ENCODE assay signal across 8 mouse cellular contexts in the genomic region with DNA sequence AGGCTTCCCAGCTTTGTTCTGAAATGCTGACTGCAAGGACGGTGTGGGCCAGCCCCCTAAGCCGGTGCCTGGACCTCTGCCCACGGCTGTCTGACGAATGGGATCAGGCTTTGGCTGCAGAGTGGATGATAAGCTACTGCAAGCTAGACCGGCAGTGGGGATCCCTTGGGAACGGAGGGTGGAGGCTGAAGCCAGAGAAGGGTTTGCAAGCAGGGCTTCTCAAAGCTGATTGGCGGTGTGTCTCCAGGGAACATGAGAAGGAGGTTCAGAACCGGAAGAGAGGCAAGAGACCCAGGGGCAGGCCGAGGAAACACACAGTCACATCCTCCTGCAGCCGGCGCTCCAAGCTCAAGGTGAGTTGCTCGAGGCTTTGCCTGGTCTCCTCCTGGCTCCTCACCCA. TPM values are rescaled to one million over a fixed set of nuclear protein-coding genes. Genes with fewer than 3 reads are reported as not detected.
DNase-seq lines count a peak whose midpoint lies in the region; ATAC-seq and TF ChIP-seq lines count a peak whose summit lies in the region.

No protein-coding gene starts in this region.

- H3K27me3 ChIP-seq in hindbrain, postnatal 0 days (ENCODE audit: insufficient read depth, low read length) = 0 out of 2 replicates have a peak, but pooled peaks cover under 1% of the 10 kb centered on the region
- H3K27me3 ChIP-seq in neural tube, embryonic 14.5 days (ENCODE audit: control insufficient read depth, insufficient read depth, low read length) = no peaks in the 10 kb centered on the region

- H3K4me1 ChIP-seq in hindbrain, postnatal 0 days (ENCODE audit: insufficient read depth, low read length) = peaks cover 15% of the 10 kb centered on the region
- peaks cover 30% of the 10 kb centered on the region for H3K4me1 ChIP-seq in neural tube, embryonic 14.5 days (ENCODE audit: control insufficient read depth, insufficient read depth, low read length)

- H3K36me3 ChIP-seq in hindbrain, postnatal 0 days (ENCODE audit: insufficient read depth, low read length) = peaks cover 31% of the 10 kb centered on the region
- H3K36me3 ChIP-seq in neural tube, embryonic 14.5 days (ENCODE audit: control insufficient read depth, insufficient read depth, low read length) = peaks cover 38% of the 10 kb centered on the region

- no peak overlapping the region for H3K27ac ChIP-seq in hindbrain, postnatal 0 days
- no peak overlapping the region for H3K27ac ChIP-seq in neural tube, embryonic 14.5 days (ENCODE audit: low read depth, low read length)

- peak; percentile 10 for DNase-seq in right cerebral cortex, postnatal 14 days
- DNase-seq in right cerebral cortex, adult 2 months (ENCODE audit: low spot score in 2 of 2) = no peak
- peak; percentile 98 for DNase-seq in heart, adult 11 months
- DNase-seq in hindbrain, postnatal 0 days (ENCODE audit: low spot score) = peak; percentile 70
- DNase-seq in right cerebral cortex, adult 18-20 months = no peak
- DNase-seq in layer of hippocampus, adult 8-10 months (ENCODE audit: low spot score in 2 of 2) = no peak

- WGBS in hindbrain, postnatal 0 days = 29% methylated on average over 12 of the region's 12 CpGs
- WGBS in neural tube, embryonic 14.5 days = 65% methylated on average over 12 of the region's 12 CpGs

- TF ChIP-seq CTCF in hindbrain, postnatal 0 days (IDR thresholded peaks at IDR 0.05; ENCODE audit: low read depth) = no peak

- H3K4me3 ChIP-seq in hindbrain, postnatal 0 days (ENCODE audit: low read length) = no peak overlapping the region
- H3K4me3 ChIP-seq in neural tube, embryonic 14.5 days (ENCODE audit: low read depth, low read length) = no peak overlapping the region

- H3K9me3 ChIP-seq in hindbrain, postnatal 0 days (ENCODE audit: low read length) = no peaks in the 10 kb centered on the region
- no peaks in the 10 kb centered on the region for H3K9me3 ChIP-seq in neural tube, embryonic 14.5 days (ENCODE audit: control insufficient read depth, low read length)

- H3K9ac ChIP-seq in hindbrain, postnatal 0 days (replicated peaks; ENCODE audit: low read length) = no peak overlapping the region
- 0 out of 2 replicates have a peak overlapping the region, but pooled peaks have one; percentile 7 for H3K9ac ChIP-seq in neural tube, embryonic 14.5 days (replicated peaks; ENCODE audit: low read depth, low read length)

- ATAC-seq in hindbrain, postnatal 0 days = no peak
- ATAC-seq in neural tube, embryonic 14.5 days (ENCODE audit: low read depth) = no peak
- no peak for ATAC-seq in cerebellum, adult (ENCODE audit: insufficient number of reproducible peaks, low FRiP score, low TSS enrichment)

- H3K4me2 ChIP-seq in hindbrain, postnatal 0 days (ENCODE audit: low read depth, low read length) = peak overlapping the region; percentile 26; the same call in 1 of the 2 replicates
- no peak overlapping the region for H3K4me2 ChIP-seq in neural tube, embryonic 14.5 days (ENCODE audit: low read depth, low read length)

RNA-seq across cellular contexts. Expression of a gene that starts 3.4 kb away (rescaled TPM):
- total RNA-seq in hindbrain, postnatal 0 days (2014; rRNA removed) = 14.6 and 18.9 TPM in 2 replicates
- 7.0 and 7.4 TPM in 2 replicates for polyA plus RNA-seq in hindbrain, postnatal 0 days (2015; fragmentation: Nextera tagmentation; extraction: Ambion mirVana)
- 5.7 and 11.5 TPM in 2 replicates for polyA plus RNA-seq in neural tube, embryonic 14.5 days (2014; fragmentation: Nextera tagmentation; extraction: Ambion mirVana)
- 1 to 10 TPM; 1.7 to 3.9 (median 2.4) TPM for total RNA-seq in layer of hippocampus, adult 8-10 months (2022)

RNA-seq across cellular contexts. Expression of a gene that starts 14.6 kb away (rescaled TPM):
- total RNA-seq in hindbrain, postnatal 0 days (2014; rRNA removed) = 10.0 and 11.4 TPM in 2 replicates
- polyA plus RNA-seq in hindbrain, postnatal 0 days (2015; fragmentation: Nextera tagmentation; extraction: Ambion mirVana) = 6.5 and 7.6 TPM in 2 replicates
- 7.7 and 10.1 TPM in 2 replicates for polyA plus RNA-seq in neural tube, embryonic 14.5 days (2014; fragmentation: Nextera tagmentation; extraction: Ambion mirVana)
- 10 to 100 TPM in 2 of 4 experiments, 1 to 10 TPM in 2; 6.9 to 11.9 (median 9.6) TPM for total RNA-seq in layer of hippocampus, adult 8-10 months (2022)

RNA-seq across cellular contexts. Expression of a gene that starts 38.2 kb away (rescaled TPM):
- not detected in 2 replicates for total RNA-seq in hindbrain, postnatal 0 days (2014; rRNA removed)
- polyA plus RNA-seq in hindbrain, postnatal 0 days (2015; fragmentation: Nextera tagmentation; extraction: Ambion mirVana) = not detected in 2 replicates
- not detected in 2 replicates for polyA plus RNA-seq in neural tube, embryonic 14.5 days (2014; fragmentation: Nextera tagmentation; extraction: Ambion mirVana)
- total RNA-seq in layer of hippocampus, adult 8-10 months (2022) = not detected

RNA-seq across cellular contexts. Expression of a gene that starts 59.8 kb away (rescaled TPM):
- total RNA-seq in hindbrain, postnatal 0 days (2014; rRNA removed) = 33.6 and 41.3 TPM in 2 replicates
- 22.4 and 23.7 TPM in 2 replicates for polyA plus RNA-seq in hindbrain, postnatal 0 days (2015; fragmentation: Nextera tagmentation; extraction: Ambion mirVana)
- 14.5 and 15.1 TPM in 2 replicates for polyA plus RNA-seq in neural tube, embryonic 14.5 days (2014; fragmentation: Nextera tagmentation; extraction: Ambion mirVana)
- total RNA-seq in layer of hippocampus, adult 8-10 months (2022) = 10 to 100 TPM; 40.7 to 47.2 (median 44.0) TPM

Comparison
In these comparisons a context has a peak if more than half of its experiments do, and no peak if none do; other contexts are left out.
1. DNase-seq: peak in right cerebral cortex, postnatal 14 days (single experiment), heart, adult 11 months (single experiment) and hindbrain, postnatal 0 days (single experiment); none in right cerebral cortex, adult 2 months (0 of 2), right cerebral cortex, adult 18-20 months (single experiment) and layer of hippocampus, adult 8-10 months (0 of 2).